Mouse (Mus musculus) olfactory bulb, adult 2 months (tissue): ENCODE measurements around the gene Fbxl16. TPM values are rescaled to one million over a fixed set of nuclear protein-coding genes. Genes with fewer than 3 reads are reported as not detected.

Experiments
- H3K27ac ChIP-seq: fragments of 200-500 bp; 2 replicates; pipeline ENCODE4 v1.5.1; 2012; ENCODE audit warnings: low read depth, low read length; ENCODE audit not compliant: insufficient read depth
- H3K4me1 ChIP-seq: fragments of 200-500 bp; 2 replicates; pipeline ENCODE4 v1.6.1; 2012; ENCODE audit warnings: low read length; ENCODE audit not compliant: control insufficient read depth, insufficient read depth
- H3K4me3 ChIP-seq: fragments of 200-500 bp; 2 replicates; pipeline ENCODE4 v1.5.1; 2012; ENCODE audit warnings: mild to moderate bottlenecking, low read depth, low read length, moderate library complexity; ENCODE audit not compliant: insufficient read depth
- CTCF ChIP-seq: fragments of 200-500 bp; IDR thresholded peaks from 2 replicates; pipeline ENCODE4 v1.5.1; 2012; ENCODE audit warnings: low read depth, mild to moderate bottlenecking, low read length, moderate library complexity; ENCODE audit not compliant: insufficient read depth
- POLR2A ChIP-seq: fragments of 200-500 bp; IDR thresholded peaks from 2 replicates; pipeline ENCODE4 v1.6.1; 2012; ENCODE audit warnings: mild to moderate bottlenecking, low read depth, low read length, moderate library complexity; ENCODE audit not compliant: insufficient read depth
- WGBS: fragments of 180-500 bp; shearing (Covaris S2); methylation state at CpG from one replicate; pipeline ENCODE4 v1.1.7; 2018; 5-methylcytosine and 5-hydroxymethylcytosine counted together
- polyA plus RNA-seq: library from polyadenylated mRNA; stranded (reverse); fragments of >200 nt; gene quantifications from 2 replicates; pipeline ENCODE4 v1.2.4, GENCODE M21; 2012; ENCODE audit warnings: low replicate concordance; ENCODE audit not compliant: missing spikeins, insufficient read depth, insufficient read length

Fbxl16 gene
- polyA plus RNA-seq, 1 experiment: not detected

- 95% methylated on average over 22 of the region's 22 CpGs for WGBS
- Histone ChIP-seq H3K4me1 (peaks cover 35% of the 10 kb centered on the region), H3K27ac (no peak within 1 kb of the TSS)
Observed at GRCm38 (mm10) chr17:25841117-25841880, 32.4 kb downstream of the Fbxl16 start, which contains the start of gene Gm20683. Gm20683 (minus strand) TSS chr17:25841763.

DNA sequence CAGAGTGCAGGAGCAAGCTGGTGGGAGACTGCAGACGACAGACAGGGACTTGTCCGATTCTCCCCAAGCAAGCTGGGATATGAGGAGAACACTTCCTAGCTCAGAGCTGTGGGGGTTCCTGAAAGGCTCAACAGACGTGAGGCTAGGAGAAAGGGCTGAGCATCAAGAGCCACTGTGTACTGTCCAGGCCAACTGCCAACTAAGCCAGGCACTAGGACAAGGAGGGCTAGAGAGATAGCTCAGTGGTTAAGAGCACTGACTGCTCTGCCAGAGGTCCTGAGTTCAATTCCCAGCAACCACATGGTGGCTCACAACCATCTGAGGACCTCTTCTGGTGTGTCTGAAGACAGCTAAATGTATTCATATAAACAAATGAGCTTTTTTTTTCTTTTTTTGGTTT, 33.6 kb downstream of the Fbxl16 start:
- TF ChIP-seq POLR2A: no peak
- no peak for TF ChIP-seq CTCF
- Histone ChIP-seq H3K27ac (no peak overlapping the region), H3K4me1 (peaks cover 27% of the 10 kb centered on the region), H3K4me3 (no peak overlapping the region)
- 59% methylated on average over 3 of the region's 3 CpGs for WGBS

More at GRCm38 (mm10) chr17:25841117-25841880, 32.4 kb downstream of the Fbxl16 start, which contains the start of gene Gm20683:
- no peak within 1 kb of the TSS for H3K4me3 ChIP-seq
- TF ChIP-seq POLR2A (no peak), CTCF (no peak)

DNA sequence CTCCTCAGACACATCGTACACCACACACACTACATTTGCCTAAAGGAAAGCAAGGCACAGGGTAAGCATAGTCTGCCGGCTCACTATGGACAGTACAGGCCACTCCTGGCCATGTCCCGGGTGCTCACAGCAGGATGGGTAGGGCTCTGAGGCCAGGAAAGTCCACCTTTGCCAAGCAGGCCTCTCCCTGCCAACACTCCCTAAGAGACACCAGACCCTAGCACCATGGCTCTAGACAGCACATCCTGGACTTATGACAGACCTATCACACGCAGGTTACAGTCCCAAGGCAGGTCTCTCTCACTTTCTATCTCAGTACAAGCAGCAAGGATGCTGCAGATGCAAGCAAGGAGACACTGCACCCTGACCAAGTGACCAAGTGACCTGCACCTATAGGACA, 34.2 kb downstream of the Fbxl16 start:
- Histone ChIP-seq H3K4me3 (0 out of 2 replicates have a peak overlapping the region, but pooled peaks have one; percentile 1), H3K4me1 (peaks cover 22% of the 10 kb centered on the region), H3K27ac (no peak overlapping the region)
- 92% methylated on average over 4 of the region's 4 CpGs for WGBS
- no peak for TF ChIP-seq CTCF
- TF ChIP-seq POLR2A: no peak

DNA sequence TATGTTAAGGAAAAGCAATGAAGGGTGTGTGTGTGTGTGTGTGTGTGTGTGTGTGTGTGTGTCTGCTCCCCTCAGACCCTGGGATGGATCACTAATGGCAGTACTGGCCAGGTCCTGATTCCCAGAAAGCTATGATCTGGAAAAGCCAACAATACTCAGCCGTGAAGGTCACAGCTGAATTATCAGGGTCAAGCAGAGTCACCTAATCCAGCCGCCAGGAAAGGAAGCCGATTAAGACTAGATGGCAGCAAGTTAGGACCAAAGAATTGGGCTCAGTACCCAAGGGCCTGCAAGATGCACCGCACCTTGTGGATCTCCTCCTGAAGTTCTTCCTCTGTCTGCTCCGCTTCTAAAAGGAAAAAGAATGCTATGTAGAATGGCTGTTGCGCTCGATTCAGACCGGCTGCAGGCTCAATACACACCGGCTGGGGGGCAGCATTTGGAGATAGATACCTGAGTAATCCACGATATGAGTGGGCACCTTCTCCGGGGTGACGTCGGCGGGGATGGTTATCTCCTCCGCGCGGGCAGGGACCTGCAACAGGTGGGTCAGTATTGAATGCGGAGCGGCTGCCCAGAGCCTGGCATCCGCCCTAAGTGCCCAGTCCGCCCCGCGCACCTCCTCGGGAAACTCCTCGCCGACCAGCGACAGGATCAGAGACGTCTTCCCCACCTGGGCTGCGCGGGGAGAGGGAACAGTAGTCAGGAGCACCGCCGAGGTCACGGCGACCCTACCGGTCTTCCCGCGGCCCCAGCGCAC, 34.9 kb downstream of the Fbxl16 start:
- WGBS: under 1% methylated on average over 38 of the region's 38 CpGs
- TF ChIP-seq POLR2A: no peak
- no peak for TF ChIP-seq CTCF
- Histone ChIP-seq H3K4me3 (peak overlapping the region; percentile 80), H3K27ac (peak overlapping the region; percentile 38; the same call in 1 of the 2 replicates), H3K4me1 (peaks cover 20% of the 10 kb centered on the region)

- Histone ChIP-seq H3K27ac (peak within 1 kb of the TSS; percentile 43), H3K4me3 (peak within 1 kb of the TSS; percentile 80), H3K4me1 (peaks cover 17% of the 10 kb centered on the region)
- WGBS: under 1% methylated on average over 21 of the region's 21 CpGs
- peak; percentile 76; the same call in 1 of the 2 replicates for TF ChIP-seq POLR2A
- TF ChIP-seq CTCF: peak; percentile 13; the same call in 1 of the 2 replicates
Observed at GRCm38 (mm10) chr17:25844396-25844901, 35.6 kb downstream of the Fbxl16 start, which contains the start of gene Rhot2. Rhot2 (minus strand) TSS chr17:25844851.

DNA sequence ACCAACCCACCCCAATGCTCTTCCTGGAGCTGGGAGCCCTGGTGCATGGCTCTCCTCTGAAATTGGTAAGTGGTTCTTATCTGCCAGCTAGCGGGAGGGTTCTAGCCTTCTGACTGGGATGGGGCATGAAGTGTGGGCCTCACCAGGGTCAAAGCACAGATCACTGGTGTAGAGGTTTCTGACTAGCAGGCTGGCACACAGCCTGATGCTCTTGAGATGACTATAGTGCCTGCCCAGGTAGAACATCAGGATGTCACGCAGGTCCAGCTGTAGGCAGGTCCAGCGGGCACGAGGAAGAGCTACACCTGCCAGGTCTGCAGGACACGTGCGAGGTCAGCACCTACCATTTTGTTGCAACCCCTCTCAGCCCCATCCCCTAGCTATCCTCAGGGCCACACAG, 51.3 kb downstream of the Fbxl16 start:
- Histone ChIP-seq H3K4me1 (peaks cover 11% of the 10 kb centered on the region), H3K27ac (no peak overlapping the region), H3K4me3 (no peak overlapping the region)
- WGBS: 91% methylated on average over 6 of the region's 6 CpGs
- TF ChIP-seq POLR2A (no peak), CTCF (no peak)

DNA sequence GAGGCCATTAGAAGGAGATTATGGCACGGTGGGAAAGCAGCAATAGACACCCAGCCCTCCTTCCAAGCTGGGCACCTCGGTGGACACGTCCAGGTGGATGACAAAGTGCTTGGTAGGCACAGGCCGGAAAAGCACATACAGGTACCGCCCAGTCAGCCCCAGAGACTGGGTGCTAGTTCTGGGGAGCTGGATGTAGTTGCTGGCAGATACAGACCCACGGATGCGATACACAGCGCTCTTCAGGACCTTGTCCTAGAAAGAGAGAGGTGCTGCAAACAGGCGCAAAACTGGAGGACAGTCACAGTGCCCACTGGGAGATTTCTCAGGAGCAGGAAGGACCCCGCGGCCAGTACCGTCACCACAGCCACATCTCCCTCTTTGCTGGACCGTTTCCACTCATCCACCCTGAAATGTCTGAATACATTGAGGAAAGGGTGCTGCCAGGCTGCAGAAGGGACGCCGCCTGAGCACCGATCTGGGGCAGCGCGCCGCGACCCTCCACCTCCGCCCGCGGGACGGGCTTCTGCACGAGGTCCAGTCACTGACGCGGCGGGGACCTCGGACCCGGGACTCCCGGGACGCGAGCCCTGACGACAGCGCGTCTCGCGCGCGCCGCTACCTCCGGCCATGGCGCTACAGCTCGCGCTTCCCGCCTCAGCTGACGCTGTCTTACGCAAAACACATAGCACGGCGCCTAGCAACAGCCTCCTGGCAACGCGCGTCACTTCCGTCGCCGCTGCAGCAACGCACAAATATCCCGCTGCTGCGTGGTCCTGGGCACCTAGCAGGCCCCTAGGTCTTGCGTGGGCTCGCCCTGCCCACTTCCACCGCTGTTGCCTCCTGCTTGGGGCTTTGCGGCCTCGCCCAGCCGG, 52.2 kb downstream of the Fbxl16 start, which contains the start of gene Wdr90:
Gene Wdr90, minus strand, starts transcription at position 670 of the 872 bp plus-strand sequence.
- peak within 1 kb of the TSS; percentile 90 for H3K27ac ChIP-seq
- 2% methylated on average over 63 of the region's 65 CpGs for WGBS
- TF ChIP-seq POLR2A (peak; percentile 86), CTCF (no peak)
- peak within 1 kb of the TSS; percentile 66 for H3K4me3 ChIP-seq
- H3K4me1 ChIP-seq: peaks cover 11% of the 10 kb centered on the region
